Mouse (Mus musculus): ENCODE measurements around the gene Capn5.

Capn5 gene

DNA sequence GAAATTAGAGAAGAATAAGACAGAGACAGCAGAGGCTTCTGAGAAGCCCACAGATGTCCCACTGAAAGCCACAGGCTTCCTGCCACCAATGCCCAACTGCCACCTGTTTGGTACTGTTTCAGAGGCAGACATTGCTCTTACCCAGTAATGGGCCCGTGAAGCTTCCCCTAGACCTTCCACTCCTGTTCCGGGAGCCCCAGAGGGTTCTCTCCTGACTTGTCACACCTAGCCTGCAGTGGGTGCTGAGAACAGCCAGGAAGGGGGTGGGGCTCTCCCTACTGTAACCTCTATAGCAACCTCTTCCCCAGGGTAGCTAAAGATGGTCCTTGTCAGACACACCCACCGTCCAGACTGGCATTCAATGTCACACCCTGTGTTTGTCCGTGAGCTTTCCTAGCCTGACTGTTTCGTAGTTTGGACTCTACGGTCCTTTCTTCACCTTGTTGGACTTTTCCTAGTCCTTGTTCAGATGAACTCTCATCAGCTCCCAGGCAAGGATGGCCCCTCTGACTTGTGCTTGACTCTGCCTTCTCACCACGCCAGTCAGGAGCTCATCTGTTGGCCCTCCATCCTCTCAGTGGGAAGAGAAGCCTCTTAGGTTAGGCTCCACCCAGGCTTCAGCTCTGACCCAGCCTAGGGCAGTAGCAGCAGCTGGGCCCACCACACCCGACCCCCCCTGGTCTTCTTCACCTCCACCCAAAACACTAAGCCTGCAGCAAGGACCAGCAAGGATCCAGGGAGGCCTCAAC is 1.6 kb downstream of the Capn5 start:
- DNase-seq (ENCODE audit: low spot score in 2 of 2), result no peak

DNA sequence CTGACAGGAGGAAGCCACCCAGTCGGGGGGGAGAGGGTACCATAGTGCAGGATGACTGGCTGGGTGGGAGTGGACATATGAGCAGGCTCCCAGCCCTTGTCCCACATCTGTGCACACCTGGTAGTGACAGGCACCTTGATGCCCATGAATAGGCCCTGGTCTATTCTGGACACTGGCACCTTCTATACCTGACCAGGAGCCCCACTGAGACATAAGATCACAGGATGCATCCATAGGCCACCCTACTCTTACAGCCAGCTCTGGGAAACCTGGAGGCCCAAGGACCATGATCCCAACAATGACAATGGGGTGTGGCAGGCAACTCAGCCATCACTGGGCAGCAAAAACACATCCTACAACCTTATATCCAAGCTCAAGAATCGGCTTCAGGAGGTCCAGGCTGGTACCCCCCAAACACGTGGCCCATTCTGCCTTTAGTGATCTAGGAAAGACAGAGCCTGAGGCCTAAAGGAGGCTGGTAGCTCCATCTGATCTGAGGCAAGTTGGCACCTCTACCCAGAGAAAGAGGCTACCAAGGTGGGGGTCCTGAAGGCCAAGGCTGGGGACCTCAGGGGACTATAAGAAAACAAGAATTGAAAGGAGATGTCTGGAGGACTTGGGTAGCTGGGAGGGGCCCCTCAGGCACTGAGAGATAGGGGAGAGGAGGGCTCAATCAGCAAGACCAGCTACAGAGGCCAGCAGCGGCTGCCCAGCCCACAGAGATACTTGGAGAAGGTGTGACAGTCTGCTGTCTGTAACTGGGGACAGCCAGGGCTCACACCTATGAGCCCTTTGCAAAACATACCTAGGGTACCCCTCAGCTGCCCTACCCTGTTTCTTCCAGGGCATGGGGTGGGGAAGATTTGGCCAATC is 3.0 kb downstream of the Capn5 start:
- DNase-seq (ENCODE audit: low spot score in 2 of 2), result no peak

DNA sequence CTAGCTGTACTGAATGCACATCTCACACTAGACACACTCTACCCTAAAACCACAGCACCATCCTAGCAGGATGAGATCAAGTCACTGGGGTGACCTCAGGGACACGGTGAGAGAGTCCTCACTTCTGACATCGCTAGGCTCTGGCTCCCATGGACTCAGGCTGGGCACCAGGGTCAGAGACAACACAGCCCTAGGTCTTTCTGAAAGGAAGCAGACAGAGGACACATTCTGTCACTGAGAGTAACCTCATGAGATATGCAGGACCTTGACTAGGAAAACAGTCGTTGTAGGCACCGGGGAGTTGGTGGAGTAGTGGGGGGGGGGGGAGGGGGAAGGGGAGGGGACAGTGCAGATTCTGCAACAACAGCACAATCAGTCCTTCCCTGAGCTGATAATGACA is 4.7 kb downstream of the Capn5 start:
- DNase-seq (ENCODE audit: low spot score in 2 of 2), result no peak

DNA sequence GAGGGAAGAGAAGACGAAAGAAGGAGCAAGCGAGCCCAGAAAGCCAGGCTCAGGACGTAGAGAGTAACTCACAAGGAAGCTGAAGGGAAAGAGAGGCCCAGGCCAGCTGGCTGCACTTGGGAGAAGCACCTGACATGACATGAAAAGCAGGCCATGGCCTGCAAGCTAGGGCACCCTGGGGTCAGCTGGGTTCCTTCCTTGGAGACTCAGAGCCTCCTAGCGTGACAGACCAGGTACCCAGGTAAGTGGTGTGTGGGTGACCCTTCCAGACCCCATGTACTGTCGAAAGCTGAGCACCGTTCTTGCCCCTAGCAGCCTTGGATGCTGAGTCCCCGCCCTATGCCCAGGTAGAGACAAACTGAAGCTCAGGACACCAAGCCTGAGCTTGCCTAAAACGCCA is 5.4 kb downstream of the Capn5 start:
- no peak for DNase-seq (ENCODE audit: low spot score in 2 of 2)

DNA sequence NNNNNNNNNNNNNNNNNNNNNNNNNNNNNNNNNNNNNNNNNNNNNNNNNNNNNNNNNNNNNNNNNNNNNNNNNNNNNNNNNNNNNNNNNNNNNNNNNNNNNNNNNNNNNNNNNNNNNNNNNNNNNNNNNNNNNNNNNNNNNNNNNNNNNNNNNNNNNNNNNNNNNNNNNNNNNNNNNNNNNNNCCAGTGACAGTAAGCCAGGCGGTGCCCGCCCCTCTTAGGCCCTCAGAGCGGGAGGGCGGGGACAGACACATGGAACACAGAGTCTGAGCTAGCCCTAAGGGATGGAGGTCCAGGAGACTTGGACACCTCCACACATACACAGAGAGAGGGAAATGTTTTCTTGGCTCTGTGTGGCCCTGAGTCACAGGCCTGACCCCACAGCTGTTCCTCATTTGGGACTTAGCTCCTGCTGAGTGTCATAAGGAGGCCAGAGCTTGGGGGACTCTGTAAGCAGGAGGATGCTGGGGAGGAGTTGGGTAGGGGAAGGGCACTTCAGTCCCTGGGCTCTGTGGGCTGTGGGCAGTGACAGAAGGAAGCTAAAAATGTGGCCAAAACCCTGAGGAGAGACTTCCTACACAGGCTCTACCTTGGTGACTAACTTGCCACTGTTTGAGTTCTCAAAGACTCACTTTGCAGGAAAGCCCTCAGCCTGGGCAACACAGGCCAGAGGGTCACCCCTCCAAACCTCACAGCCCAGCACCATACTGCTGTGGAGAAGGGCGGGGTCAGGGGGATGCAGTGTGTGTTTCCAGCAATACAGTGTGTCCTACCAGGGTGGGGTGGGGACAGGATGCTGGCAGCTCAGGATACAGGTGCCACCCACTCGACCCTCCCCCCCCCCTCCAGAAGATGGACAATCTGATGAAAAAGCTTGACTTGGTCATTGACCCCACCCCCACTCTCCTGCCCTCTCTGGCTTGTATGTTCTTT is 6.7 kb downstream of the Capn5 start:
- DNase-seq (ENCODE audit: low spot score in 2 of 2), result no peak

DNA sequence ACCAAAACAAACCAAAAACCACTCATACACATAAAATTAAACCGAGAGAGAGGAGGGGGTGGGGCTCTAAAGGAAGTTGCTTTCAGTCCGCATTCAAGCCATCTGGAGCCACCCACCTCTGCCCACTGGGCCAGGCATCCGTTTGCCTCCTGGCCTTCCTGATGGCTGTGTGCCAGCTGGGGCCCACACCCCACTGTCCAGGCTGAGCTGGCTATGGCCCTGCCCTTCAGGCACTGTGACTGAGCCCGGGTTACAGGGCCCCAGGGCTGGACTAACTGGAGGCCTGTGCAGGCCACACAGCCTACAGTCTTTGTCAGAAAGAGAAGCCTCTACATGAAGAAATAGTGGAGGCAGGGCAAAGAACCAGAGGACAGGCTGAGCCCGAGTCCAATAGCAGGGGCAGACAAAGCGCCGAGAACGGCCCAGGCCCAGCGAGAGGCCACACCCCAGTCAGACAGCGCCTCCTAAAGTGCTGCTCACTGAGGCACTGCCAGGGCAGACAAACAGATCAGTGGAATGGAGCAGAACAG is 13.0 kb downstream of the Capn5 start:
- no peak for DNase-seq (ENCODE audit: low spot score in 2 of 2)

DNA sequence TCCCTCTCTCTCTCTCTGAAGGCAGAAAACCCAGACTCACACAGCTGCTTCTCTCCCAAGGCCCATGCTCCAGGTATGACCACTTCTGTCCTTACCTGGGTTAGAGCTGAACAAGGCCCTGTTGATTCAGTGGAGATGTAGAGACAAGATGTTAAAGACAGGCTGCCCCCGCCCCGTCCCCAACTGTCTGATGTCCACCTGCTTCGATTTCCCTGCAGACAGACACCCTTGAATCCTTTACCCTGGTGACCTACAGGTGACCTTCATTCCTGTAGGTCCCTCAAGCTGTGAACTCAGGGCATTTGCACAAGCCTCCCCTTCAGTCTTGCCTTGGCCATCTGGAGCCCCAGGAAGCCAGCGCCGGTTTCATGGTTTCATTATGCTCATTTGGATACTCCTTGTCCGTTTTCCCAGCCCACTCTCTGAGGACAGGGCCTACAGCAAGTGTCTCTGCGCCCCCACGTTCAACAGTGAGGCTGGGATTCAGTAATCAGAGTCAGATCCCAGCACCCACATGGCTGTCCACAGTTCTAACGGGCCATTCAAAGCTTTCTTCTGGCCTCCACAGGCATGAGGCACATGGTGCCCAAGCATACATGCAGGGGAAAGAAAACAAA is 13.6 kb downstream of the Capn5 start:
- DNase-seq (ENCODE audit: low spot score in 2 of 2), result no peak

DNA sequence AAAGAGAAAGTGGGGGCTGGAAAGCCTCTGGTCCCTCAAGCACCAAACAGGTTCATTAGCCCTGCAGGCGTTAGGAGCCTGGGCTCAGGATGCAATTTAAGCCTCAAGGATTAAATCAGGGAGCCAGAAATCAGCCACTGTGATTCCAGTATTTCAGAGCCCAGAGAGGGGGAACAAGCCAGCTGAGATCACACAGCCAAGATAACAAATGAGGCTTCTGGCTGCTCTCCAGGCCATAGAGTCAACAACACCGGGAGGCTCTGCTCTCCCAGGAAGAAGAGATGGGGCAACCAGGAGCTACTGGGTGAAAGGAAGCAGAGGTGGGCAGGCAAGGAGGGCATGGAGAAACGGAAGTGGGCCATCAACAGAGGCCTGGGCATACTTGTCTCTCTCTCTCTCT is 14.4 kb downstream of the Capn5 start:
- DNase-seq (ENCODE audit: low spot score in 2 of 2), result no peak

DNA sequence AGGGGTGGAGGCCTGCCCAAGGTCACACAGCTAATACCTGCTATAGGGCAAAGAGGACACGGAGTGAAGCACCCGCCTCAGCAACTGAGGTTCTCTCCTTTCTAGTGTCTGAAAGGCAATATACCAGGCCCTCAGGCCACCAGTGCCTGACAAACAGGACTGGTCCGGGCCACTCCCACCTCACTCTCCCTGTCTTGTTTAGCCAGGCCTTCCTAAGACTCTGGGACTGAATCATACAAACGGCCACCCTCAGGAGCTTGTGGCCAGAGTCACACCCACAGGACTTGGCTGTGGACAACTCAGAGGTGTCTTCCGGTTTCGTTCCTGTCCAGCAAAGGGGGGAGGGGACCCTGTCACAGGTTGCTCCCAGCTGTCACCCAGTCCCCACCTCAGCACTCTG is 15.8 kb downstream of the Capn5 start:
- no peak for DNase-seq (ENCODE audit: low spot score in 2 of 2)

DNA sequence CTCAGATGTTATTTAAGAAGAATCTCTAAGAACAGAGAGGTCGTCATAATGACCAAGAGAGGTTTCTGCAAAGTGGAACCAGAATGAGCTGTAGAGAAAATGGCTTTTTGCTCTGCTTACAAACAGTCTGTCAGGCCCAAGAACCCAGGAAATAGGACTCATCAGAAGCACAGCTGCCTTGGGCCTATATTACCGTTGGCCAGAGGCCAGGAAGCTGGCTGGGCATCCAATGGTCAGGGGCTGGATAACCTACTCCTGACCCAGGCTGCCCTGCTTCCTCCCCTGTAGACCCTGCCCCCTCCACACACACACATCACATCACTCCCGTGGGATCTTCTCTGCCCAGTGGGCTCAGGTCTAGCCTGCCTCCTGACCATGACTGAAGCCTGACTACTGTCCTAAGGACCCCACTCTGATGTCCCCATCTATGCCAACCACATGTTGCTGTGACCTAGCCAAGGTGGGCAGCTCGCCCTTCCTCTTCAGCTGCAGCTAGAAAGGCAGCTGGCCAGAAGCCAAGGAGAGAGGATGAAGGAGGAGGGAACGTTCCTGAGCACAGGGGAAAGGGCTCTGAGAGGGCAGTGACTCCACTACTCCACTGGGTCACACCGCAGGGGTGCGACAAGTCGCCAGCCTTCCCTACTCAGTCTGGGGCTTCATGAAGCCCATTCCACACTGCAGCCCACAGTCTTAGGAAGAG is 17.9 kb downstream of the Capn5 start:
- no peak for DNase-seq (ENCODE audit: low spot score in 2 of 2)

DNA sequence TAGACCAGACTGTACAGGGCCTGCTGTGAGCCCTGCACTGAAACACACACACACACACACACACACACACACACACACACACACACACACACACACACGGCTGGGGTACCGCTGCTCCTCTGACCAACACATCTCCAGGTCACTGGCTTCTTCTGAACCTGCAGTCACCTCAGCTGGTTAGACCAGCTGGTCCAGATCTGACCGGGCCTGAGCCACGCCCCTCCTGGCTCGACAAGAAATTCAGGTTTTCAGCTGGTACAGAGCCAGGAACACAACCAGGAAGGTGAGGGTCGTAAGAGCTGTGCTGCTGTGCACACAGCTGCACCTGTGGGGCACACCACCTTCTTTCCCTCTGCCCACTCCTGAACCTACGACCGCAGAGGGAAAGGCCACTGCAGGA is 19.6 kb downstream of the Capn5 start:
- DNase-seq (ENCODE audit: low spot score in 2 of 2), result no peak

DNA sequence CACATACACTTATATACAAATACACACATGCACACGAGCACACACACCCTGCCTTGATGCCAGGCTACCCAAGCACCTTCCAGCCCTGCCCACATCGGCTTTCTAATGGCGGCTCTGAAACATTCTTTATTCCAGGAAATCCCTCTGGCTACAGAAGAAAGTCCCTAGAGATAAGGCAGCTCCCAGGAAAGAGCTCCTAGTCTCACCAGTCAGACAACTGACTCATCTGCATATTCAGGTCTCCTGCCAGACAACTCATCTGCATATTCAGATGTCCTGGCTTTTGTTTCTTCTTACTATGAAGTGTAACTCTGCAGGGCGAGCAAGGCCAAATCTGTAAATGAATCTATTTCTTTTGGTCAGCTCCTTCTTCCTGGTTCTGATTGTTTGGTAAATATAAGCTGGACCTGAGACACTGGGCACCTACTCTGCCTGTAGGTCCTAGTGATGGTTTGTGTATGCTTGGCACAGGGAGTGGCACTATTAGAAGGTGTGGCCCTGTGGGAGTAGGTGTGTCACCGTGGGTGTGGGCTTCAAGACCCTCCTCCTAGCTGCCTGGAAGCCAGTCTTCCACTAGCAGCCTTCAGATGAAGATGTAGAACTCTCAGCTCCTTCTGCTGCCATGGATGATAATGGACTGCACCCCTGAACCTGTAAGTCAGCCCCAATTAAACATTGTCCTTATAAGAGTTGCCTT is 20.3 kb downstream of the Capn5 start:
- no peak for DNase-seq (ENCODE audit: low spot score in 2 of 2)

DNA sequence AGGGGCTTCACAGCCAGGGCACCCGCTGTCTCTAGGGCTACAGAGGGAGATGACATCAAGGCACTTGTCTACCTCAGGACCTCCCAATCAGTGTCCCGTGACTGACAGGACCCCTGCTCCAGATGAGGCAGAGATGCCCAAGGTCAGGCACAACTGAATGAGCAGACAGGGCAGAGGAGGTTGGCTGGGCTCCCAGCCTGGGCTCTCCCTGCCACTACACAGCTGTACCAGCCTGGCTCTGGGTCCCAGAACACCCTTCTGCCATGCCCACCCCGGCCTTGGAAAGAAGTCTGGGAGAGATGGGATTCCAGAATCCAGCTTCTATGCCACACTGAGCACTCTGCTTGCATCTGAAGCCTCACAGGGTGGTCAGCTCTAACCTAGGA is 21.8 kb downstream of the Capn5 start:
- no peak for DNase-seq (ENCODE audit: low spot score in 2 of 2)

DNA sequence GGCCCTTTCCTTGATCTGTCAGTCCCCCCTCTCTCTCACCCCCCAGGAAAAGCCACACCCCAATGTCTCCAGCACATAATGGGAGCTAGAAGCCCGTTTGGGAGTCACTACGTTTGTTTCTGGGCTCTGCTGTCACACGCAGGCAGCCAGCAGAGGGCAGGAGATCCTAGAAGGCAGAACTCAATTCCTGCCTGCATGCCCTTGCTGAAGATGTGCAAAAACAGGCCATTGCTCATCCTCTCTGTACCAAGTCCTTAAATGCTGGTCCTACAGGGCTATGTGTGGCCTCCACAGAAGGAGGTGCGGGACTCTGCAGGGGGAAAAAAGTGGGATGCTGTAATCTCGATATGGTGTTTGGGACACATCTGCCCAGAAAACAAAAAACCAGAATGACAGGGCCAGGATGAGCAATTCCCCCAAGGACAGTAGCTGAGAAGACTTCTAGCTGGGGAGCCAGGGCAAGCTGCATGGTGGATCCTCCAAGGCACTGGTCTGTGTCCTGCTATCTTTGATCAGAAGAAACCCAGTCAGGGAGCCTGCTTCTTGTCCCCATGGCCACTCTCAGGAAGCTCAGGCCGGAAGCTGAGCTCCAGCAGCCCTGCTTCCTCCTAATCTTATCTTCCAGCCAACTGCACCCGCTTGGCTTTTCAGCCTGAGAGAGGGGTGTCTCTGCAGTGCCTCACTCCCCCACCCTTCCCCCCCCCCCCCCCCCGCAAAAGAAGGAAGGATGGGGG is 22.4 kb downstream of the Capn5 start:
- peak in 1 of 2 experiments; percentile 67 for DNase-seq (ENCODE audit: low spot score in 2 of 2)

DNA sequence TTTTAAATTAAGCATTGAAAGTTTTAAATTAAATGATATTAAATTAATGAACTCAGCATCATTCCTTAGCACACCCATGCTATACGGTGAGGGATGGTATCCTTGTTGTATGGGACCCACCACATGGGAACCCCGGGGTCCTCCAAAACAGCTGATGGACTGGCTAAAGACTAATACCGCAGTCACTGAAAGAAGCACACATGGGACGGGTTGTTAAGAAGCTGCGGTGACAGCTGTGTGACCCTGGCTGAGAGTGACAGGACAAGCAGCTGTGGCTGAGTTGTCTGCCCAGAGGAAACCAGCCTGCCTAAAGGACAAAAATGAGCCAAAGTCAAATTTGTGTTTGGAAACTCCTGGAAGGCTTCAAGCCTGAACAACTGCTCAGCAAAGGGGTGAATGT is 24.2 kb downstream of the Capn5 start:
- DNase-seq (ENCODE audit: low spot score in 2 of 2), result no peak

DNA sequence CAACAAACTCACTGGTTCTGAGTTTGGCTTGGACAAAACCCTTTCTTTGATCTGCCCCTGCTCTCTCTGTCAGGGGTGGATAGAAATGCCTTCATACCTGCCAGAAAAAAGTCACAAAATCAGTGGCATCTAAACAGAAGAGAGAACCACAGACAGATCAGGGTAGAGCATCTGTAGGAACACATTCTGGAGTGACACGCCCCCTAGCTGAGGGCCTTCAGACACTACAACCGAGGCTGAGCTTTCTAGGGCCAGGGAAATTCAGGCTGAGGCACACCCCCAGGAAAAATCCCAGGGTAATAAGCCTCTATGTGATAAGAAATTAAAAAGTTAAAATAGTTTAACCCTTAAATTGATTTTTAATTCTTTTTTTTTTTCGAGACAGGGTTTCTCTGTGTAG is 24.7 kb downstream of the Capn5 start:
- DNase-seq (ENCODE audit: low spot score in 2 of 2), result no peak

DNA sequence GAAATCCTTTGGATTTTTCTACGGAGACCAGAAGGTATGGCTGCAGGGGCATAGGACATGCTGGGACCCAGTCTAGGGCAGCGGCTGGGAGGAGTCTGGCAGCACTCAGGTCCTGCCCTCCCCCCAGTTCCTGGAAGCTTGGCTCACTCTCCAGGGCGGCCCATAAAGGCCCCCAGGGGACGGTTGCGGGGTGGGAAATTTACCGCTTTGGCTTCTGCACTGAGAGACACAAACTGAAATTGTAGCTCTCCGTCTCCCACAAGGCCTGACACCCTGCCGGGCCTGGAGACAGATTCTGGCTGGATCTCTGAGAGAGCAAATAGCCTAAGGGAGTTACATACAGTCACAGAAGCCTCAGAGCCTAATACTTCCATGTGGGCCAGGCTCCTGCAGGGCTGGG is 25.7 kb downstream of the Capn5 start:
- DNase-seq (ENCODE audit: low spot score in 2 of 2), result no peak

DNA sequence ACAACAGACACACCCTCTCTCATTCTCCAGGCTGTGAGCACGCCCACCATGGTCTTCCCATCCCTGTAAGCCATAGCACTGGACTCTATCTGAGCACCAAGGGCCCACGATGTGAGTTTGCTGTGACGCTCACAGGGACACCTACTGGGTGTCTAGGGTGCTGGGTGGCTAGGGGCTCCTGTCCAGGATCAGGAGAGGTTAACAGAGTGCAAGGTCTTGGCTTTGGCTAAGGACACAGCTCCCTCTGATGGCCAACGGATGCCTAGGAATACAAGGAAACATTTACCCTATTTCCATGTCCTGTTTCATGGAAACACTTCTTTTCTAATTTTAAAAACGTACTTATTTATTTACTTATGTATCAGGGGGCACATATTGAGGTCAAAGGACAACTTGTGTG is 27.5 kb downstream of the Capn5 start:
- no peak for DNase-seq (ENCODE audit: low spot score in 2 of 2)

DNA sequence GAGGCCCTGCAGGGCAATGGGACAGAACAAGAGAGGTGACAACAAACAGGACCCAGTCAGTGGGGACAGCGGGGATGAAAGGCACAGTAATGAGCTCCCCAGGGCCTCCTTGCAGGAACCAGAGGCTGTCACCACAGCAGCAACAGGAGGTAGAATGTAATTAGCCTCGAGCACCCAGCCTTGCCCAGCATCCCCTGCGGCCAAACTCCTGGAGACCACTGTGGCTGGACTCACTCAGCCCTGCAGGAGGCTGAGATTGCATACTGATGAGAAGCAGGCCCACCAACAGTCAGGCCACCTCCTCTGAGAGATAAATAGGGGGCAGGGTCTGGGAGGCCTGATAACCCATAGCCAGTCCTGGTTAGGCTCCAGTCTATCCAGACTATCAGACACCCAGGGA is 28.3 kb downstream of the Capn5 start:
- DNase-seq (ENCODE audit: low spot score in 2 of 2), result no peak
